Mouse (Mus musculus) erythroid progenitor cell, adult 5-6 weeks (primary cell): ENCODE measurements around the gene Polr3b. TPM values are rescaled to one million over a fixed set of nuclear protein-coding genes. Genes with fewer than 3 reads are reported as not detected.

Source experiments
- ATAC-seq: replicated peaks from 2 replicates; pipeline ENCODE4 v1.8.0; 2016; ENCODE audit warnings: moderate number of reproducible peaks, mild to moderate bottlenecking, moderate TSS enrichment, inconsistent platforms; ENCODE audit not compliant: poor library complexity, low FRiP score, severe bottlenecking
- total RNA-seq, 2 experiments: library from RNA; stranded (forward) in 1 of 2; stranded (reverse) in 1 of 2; fragments of 150-400 nt in 1 of 2; fragments of 186-747, 209-891 nt in 1 of 2; gene quantifications; 2 replicates each; pipeline versions ENCODE4 v1.2.3 to v1.2.4; 2015 to 2017; ENCODE audit warnings: low replicate concordance in 2 of 2

The Polr3b gene
- total RNA-seq, 2 experiments from 2014 or later: 19.3 to 28.9 TPM

- no peak for ATAC-seq
Observed at GRCm38 (mm10) chr10:84608361-84608760, 13.7 kb upstream of the Polr3b start.

DNA sequence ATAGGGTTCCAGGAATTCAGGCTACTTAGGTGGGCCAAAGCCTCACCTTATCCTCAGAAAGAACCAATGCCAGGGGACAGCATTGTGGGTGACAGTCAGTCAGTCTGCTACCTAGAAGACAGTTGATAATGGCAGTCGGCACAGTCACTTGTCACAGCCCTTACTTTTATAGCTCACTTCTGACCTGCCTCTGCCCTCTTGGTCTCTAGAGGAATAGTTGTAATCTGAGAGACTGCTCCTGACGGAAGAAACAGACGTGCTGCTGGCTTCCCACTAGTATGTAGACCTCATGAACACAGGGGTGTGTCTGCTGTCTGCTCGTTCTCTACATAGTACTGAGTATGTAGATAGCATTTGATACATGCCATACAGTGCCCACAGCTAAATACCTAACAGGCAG, 11.8 kb upstream of the Polr3b start:
- ATAC-seq: 0 out of 2 replicates have a peak, but pooled peaks have one; percentile 29

- ATAC-seq: no peak
Observed at GRCm38 (mm10) chr10:84610783-84611182, 11.3 kb upstream of the Polr3b start.

DNA sequence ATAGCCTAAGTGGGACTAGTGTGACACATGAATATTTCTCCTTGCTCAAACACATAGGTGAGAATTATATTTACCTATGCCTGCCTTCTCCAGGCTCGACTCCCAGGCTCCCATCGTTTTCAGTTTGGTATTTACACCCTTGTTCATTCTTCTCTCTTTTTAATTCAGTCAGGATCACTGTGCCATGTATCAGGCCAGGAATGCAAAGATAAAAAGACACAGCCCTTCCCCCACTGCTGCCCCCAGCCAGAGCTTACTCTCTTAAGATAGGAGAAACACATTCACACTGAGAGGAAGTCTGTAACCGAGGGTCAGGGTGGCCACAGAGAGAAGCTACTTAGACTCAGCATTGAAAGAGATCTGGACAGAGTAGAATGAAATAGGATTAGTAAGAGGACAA, 10.4 kb upstream of the Polr3b start:
- ATAC-seq: no peak

- ATAC-seq: no peak
Observed at GRCm38 (mm10) chr10:84612281-84612680, 9.8 kb upstream of the Polr3b start.

DNA sequence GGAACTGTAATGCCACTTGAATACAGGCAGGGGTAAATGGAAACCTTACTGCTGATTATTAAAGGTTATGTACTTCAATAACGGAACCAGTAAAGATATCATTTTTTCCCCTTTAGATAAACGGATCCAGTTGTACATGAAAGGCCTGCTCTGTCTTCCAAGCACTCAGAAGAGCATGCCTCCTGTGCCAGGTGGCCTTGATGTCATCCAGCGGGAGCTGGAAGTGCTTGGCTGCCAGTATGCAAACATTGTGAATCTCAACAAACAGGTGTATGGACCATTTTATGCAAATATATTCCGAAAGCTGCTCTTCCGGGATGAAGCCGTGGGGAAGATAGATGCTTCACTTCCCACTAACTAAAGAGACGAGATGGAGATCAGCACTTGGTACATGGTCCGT, 8.7 kb upstream of the Polr3b start:
- ATAC-seq: no peak

DNA sequence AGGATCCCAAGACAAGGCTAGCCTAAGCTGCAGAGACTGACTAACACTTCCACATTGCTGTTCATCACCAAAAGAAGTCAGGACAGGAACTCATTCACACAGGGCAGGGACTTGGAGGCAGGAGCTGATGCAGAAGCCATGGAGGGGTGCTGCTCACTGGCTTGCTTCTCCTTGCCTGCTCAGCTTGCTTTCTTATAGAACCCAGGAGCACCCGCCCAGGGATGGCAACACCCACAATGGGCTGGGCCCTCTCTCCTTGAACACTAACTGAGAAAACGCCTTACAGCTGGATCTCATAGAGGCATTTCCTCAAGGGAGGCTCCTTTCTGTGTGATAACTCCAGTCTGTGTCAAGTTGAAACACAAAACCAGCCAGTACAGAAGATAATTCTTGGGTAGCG, 7.0 kb upstream of the Polr3b start:
- ATAC-seq: no peak

- 0 out of 2 replicates have a peak, but pooled peaks have one; percentile 47 for ATAC-seq
Observed at GRCm38 (mm10) chr10:84631182-84631581, 9.1 kb downstream of the Polr3b start.

- no peak for ATAC-seq
Observed at GRCm38 (mm10) chr10:84632005-84632404, 9.9 kb downstream of the Polr3b start.

- ATAC-seq: no peak
Observed at GRCm38 (mm10) chr10:84636656-84637055, 14.6 kb downstream of the Polr3b start.

DNA sequence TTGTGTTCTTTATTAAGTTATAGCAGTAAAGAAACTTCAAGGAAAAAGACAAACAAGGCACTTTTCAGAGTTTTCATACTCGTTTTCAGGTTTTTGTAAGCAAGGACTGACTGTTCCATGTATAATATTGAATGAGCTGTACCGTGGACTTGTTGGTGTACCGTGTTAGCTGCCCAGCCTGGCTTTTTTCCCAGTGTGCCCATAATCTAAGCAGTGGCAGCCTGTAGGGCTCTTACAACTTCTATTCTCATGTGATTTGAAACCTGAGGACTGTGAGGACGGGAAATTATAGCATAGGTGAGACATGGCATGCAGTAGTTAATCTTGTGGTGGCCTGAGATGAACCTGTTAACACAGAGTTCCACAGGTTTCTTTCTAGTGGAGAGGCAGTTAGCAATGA, 16.3 kb downstream of the Polr3b start:
- no peak for ATAC-seq

GRCm38 (mm10) chr10:84639525-84640287, 17.6 kb downstream of the Polr3b start:
- peak; percentile 93 for ATAC-seq

- no peak for ATAC-seq
Observed at GRCm38 (mm10) chr10:84640861-84641260, 18.8 kb downstream of the Polr3b start.

DNA sequence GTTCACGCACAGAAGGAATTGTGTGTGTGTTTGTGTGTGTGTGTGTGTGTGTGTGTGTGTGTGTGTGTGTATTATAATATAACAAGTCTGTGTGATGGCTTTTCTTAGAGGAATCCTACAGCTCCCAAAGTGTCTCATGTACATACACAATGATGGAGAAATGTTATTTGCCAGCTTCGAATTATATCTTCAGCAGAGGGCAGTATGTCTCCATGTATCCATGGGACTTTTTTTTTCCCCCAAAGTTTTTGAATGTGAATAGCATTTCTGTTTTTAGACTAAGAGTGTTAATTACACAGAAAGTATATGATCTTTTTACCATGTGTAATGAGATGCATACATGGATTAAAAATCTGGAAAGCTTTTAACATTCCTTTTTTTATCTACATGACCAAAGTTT, 19.5 kb downstream of the Polr3b start:
- no peak for ATAC-seq

DNA sequence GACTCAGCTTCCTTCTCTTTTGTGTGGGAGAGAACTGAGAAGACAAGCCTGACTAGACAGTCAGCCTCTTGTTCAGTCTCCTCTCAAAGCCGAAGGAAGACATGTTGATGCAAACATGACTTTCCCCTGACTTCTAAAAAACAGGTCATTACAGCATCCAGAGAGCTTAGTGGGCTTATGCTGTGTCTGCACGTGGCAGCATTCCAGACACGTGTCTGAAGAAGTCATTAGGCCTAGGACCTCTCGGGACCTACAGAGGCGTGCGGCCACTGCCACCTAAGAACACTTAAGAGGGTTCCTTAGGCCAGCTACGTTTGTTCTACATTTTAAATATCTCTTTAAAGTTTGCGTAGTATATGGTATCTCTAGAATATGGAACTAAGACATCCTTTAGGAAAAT, 23.8 kb downstream of the Polr3b start:
- no peak for ATAC-seq

DNA sequence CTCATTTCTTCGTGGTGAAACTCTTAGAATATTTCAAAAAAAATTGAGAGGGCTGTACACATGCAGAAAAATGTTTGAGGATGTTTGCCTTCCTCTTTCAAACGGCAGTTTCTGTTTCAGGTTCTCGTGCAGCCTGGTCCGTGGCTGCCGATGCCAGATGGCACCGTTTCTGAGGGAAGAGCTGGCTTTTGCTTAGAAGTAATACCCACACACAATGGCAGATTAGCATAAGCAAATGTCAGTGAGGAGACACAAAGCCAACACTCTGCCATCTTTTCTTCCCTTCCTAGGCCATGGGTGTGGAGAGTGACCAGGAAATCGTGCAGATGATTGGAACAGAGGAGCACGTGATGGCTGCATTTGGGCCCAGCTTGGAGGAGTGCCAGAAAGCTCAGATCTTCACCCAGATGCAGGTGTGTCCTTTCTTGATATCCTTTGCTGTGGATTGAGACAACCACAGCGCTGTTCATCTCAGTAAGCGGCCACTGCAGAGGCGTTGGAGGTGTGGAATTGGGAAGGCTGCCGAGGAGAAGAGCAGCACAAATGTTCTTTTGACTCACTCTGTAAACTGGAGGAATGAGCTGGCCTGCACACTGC, 24.5 kb downstream of the Polr3b start:
- ATAC-seq: peak; percentile 89

GRCm38 (mm10) chr10:84647264-84647663, 25.2 kb downstream of the Polr3b start:
- ATAC-seq: no peak

GRCm38 (mm10) chr10:84648911-84649310, 26.8 kb downstream of the Polr3b start:
- ATAC-seq: no peak

- ATAC-seq: no peak
Observed at GRCm38 (mm10) chr10:84654029-84654428, 31.9 kb downstream of the Polr3b start.

- no peak for ATAC-seq
Observed at GRCm38 (mm10) chr10:84654731-84655130, 32.6 kb downstream of the Polr3b start.

DNA sequence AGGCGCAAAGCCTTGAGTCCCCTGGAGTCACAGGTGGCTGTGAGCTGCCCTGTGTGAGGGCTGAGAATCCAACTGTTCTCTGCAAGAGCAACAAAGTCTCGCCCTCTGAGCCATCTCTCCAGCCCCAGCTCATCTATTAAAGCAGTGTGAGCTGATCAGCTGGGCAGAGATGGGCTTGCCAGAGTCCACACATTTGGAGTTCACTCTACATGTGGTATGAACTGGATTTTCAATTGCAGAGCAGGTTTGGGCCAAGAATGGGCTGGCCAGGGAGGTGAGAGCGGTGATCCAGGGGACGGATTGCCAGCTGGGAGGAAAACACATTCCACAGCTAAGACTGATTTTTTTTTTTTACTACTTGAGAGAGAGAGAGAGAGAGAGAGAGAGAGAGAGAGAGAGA, 34.5 kb downstream of the Polr3b start:
- no peak for ATAC-seq
